Mouse (Mus musculus): ENCODE measurements around the gene Ikzf3.
A peak's percentile ranks its signal among the peaks of the same experiment; 100 is the strongest.

Gene Ikzf3

GRCm38 (mm10) chr11:98568326-98568725 lies 22.5 kb upstream of the Ikzf3 start:
- DNase-seq (ENCODE audit: extremely low spot score), result no peak

DNA sequence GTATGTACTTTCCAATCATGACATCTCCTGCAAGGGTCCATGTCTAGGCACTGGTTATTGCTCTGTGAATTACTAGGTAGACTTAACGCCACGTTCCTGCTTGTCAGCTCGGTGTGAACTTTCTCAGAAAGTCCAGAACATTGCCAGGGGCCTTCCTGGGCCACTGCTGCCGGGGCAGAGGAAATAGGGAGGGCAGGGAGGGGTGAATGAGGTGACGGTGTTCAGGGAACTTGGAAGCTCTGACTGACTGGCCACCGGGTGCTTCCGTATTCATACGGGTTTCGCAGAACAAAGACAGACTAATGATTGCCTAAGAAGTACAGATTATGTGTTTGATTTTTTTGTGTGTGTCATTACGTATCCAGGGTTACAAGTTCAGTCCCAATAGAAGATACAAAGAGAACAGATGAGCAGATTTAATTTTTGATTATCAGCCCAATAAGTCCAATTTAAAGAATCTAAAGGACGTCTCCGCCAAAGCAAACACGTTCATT lies 18.1 kb upstream of the Ikzf3 start:
- DNase-seq (ENCODE audit: extremely low spot score), result no peak

DNA sequence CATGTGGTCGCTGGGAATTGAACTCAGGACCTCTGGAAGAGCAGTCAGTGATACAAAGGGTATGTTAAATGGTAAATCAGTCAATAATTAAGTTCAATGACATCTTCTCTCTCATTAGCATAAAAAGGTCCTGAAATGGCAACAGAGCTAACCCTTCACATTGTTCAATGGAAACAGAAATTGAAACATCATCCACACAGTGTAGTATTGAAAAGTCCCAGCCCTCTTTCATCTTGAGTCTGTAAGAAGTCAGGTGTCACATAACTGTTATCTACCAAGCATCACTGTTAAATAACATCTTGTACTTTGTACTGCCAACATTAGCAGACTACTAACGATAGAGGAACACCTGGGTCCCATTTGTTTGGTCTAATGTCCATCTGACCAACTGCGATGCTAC lies 17.2 kb upstream of the Ikzf3 start:
- DNase-seq (ENCODE audit: extremely low spot score), result no peak

DNA sequence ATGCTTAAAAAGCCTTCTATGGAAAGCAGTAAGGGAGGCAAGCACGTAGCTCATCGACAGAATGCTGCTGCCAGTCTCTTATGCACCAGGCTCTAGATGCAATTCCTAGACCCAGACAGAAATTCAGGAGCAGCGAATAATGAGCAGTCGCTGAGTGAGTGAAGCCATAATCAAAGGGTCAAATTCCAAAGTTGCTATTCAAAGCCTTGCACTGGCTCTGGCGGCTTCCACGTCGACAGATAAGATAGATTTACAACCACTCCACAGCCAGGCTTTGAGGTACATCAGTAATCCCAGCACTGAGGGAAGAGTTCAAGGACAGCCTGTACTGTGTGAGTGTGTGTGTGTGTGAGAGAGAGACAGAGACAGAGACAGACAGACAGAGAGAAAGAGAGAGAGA lies 15.1 kb upstream of the Ikzf3 start:
- no peak for DNase-seq (ENCODE audit: extremely low spot score)

DNA sequence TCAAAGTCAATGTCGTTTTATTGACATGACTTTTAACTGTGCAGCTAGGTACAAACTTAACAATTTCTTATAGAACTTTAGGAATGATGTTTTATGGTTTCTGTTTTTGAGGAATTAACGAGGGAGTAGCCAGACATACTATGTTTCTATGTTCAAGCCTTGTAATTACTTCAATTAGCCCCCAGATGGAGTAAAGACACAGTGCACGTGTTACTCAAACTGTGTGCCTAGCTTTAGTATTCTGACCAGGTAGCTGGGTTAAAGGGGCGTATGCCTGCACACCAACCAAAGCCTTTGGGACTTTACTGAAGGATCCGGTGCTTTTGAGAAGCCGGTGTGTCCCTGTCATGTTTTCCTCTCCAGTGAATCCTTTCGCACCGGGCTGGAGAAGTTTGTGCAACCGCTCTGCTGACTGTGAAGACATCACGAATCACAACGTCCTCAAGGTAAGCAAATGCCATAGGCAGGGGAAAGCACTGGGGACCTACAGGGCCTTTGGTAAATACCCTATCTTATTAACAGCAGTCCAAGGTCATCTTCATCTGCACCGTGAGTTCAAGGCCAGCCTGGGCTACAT lies 9.4 kb upstream of the Ikzf3 start:
- DNase-seq (ENCODE audit: extremely low spot score), result no peak

DNA sequence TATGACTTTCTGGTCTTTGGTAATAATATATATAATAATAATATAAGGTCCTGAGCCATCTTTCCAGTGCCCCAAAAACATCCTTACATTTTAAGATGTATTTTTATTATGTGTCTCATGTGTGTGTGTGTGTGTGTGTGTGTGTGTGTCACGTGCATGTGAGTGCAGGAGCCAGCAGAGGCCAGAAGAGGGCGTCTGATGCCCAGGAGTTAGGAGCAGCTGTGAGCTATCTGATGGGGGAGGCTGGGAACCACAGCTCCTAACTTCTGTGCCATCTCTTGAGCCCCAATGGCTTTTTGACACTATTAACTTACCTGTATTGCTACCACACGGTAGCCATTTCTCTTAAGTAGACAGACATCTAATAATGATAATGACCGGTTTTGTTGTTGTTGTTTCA lies 8.1 kb upstream of the Ikzf3 start:
- no peak for DNase-seq (ENCODE audit: extremely low spot score)

GRCm38 (mm10) chr11:98550975-98551828 lies 5.4 kb upstream of the Ikzf3 start, which contains the start of gene Zpbp2:
Gene Zpbp2 (plus strand): TSS chr11:98551097.
- peak; percentile 94 for DNase-seq (ENCODE audit: extremely low spot score)

DNA sequence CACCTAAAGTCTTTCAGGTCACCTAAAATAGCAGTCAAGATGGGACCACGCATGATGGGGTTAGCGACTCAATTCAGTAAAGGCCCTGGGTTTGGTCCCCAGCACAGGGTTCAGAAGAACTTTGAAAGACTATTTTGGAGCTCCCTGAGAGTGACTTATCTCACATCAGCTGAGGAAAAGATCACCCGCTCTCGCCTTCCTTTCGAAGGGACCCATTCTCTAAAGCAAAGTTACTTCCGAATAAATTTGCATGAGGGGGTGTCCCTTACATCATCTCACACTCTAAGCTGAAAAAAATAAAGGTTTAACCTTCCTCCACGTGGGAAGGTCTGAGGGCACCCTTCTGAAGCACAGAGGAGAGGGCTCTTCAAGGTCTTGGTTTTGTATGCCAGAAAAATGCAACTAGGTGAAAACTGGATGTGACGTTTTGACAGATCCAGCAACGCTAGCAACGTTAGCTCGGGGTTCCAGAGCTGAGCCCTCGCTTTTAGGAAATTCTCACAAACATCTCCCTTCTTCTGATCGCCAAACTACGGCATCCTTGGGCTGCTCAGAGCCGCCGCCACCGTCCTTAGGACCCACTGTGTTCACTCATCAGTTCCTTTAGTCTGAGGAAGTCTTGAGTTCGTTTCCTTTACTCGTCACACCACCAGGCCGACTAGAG lies 4.6 kb upstream of the Ikzf3 start:
- DNase-seq (ENCODE audit: extremely low spot score), result no peak

DNA sequence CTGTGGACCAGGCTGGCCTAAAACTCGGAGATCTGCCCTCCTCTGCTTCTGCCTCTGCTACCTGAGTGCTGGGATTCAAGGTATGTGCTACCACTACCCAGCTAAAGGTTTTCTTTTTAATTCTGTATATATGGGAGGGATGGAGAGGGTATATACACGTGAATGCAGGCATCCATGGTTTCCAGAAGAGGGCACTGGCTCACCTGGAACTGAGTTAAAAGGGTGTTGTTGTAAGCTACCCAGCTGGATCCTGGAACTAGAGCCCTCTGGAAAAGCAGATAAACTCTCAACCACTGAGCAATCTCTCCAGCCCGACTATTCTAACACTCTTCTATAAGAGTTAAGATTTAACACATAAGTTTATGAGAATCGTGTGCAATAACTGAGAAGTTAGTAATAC lies 3.5 kb upstream of the Ikzf3 start:
- no peak for DNase-seq (ENCODE audit: extremely low spot score)

DNA sequence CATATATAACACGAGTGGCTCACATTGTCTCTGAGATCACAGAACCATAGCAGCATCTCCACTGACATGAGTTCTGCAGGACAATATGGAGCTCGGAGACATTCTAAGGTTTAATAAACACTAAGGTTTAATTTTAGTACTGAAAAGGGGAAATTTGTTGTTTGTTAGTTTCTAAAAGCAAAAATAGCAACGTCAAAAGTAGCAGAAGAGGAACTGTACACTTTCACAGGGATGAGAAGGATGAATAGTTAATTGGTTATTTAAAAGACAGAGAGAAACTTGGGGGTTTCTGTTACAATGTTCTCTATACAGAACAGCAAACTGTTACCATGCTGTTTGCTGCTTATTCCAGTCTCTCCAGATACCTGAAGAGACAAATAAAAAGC lies 1.5 kb upstream of the Ikzf3 start:
- DNase-seq (ENCODE audit: extremely low spot score), result no peak

DNA sequence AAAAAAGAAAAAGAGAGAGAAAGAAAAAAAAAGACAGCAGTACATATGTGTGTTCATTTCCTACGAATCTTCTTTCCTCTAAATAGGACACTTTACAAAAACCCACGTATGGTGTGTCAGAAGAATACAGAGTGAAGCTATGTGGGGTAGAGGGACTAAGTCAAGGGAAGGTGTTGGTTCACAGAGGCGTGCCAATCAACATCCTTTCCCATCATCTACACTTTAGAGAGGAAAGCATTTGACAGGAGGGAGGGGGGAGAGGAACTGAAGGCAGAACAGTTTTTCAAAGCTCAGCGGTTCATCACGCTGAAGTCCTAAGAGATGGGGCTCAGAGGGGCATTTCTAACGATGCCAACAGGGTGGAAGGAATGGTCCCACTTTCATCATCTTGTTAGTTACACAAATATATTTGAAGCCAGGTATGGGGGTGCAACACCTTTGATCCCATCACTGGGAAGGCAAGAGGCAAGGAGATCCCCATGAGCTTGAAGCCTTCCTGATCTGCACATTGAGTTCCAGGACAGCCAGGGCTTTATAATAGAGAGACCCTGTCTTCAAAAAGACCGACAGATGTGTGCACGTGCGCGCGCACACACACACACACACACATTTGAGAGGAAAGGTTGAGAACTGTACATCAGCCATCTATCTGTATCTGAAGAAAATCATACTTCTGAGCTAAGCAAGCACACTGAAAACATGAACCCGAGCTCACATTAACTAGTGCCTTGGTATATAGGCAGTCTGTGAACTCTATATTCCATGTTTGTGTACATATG lies 887 bp upstream of the Ikzf3 start:
- DNase-seq (ENCODE audit: extremely low spot score), result no peak

DNA sequence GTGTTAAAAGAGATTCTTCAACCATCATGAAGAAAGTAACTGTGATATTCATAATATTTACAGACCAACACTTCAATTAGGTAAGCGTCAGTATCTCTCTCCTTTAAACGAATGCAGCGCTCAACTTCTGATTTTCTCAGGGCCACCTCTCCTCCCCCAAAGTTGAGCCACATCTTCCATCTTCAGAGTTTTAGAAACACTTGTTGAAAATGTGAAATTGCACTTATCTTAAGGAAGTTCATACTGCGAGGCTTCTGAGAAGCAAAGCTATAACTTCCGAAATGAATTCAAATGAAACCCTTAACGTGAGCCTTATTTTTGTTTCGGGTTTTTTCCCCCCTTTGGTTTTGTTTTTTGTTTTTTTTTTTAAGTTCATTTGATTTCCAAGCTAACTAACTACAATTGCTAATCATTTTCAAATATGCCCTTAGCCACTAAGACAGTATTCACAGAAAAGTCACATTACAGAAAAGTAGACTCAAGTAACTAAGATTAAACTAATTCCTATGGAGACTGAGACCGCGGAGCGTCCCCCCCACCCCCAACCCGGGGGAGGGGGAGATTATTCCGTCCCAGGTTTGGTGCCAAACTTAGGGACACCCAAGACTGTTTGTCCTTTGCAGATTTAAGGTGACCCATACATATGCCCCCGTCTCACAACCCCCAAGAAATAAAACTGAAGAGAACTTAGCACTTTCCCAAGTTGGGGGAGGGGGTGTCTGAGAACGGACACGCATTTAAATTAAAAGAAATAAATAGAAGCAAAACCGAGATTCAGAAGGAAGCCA lies 747 bp downstream of the Ikzf3 start:
- DNase-seq (ENCODE audit: extremely low spot score), result peak; percentile 26

DNA sequence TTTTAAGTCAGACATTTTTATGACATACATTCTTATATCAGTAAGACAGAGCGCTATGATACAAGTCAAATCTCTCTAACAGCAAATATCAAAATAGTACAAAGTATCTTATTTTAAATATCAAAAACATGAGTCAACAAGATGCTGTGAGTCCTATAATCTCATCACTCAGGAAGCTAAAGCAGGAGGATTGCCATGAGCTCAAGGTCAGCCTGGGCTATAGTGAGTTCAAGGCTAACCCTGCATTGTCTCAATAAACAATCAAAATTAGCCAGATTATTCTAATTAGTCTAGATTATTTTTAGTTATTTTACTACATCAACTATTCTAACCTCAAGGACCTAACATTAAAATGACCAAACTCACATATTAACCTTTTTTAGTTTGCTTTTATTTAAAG lies 2.4 kb downstream of the Ikzf3 start:
- DNase-seq (ENCODE audit: extremely low spot score), result no peak

DNA sequence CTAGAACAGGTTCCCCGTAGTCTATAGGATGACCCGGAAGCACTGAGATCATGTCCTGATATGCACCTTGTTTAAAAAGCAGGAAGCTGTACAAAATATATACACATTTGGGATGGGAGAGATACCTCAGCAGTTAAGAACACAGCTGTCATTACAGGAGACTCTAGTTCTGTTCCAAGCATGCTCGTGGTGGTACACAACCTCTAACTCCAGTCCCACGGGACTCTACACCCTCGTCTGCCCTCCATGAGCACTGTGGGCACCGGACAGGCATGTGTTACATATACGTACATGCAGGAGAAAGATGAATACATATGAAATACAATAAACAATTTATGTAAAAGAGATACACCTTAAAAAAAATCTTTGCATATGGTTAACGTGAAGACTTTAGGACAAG lies 3.3 kb downstream of the Ikzf3 start:
- no peak for DNase-seq (ENCODE audit: extremely low spot score)

GRCm38 (mm10) chr11:98540319-98540718 lies 5.5 kb downstream of the Ikzf3 start:
- no peak for DNase-seq (ENCODE audit: extremely low spot score)

GRCm38 (mm10) chr11:98537480-98538034 lies 8.3 kb downstream of the Ikzf3 start:
- no peak for DNase-seq (ENCODE audit: extremely low spot score)

DNA sequence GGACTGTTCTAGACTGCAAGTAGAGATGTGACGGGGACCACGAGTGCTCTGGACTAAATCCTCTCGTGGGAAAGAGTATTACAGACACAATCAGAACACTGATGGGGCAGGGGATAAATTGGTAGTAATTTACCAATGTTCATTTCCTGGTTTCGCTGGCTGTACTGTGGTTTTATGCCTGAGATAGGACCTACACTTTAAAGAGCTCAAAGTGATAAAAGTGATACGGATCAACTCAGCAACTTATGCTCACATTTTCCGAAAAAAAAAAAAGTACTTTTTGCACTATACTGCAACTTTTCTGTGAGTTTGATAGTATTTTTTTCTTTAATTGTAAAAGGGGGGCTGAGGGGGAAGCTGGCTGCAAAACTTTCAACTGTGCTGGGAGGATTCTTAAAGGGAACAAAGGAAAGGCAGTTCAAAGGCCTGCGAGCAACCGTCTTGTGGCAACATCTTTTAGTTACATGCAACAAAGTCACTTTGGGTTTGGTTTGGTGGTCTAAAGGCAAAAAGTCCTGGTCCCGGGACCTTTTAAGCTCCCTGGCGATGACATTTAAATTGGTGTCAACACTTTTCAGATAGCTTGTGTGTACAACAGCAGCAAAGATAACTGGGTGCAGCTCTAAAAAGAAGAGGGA lies 18.9 kb downstream of the Ikzf3 start:
- no peak for DNase-seq (ENCODE audit: extremely low spot score)

- no peak for DNase-seq (ENCODE audit: extremely low spot score)
Observed at GRCm38 (mm10) chr11:98525140-98525539, 20.7 kb downstream of the Ikzf3 start.

GRCm38 (mm10) chr11:98520468-98520867 lies 25.4 kb downstream of the Ikzf3 start:
- no peak for DNase-seq (ENCODE audit: extremely low spot score)

DNA sequence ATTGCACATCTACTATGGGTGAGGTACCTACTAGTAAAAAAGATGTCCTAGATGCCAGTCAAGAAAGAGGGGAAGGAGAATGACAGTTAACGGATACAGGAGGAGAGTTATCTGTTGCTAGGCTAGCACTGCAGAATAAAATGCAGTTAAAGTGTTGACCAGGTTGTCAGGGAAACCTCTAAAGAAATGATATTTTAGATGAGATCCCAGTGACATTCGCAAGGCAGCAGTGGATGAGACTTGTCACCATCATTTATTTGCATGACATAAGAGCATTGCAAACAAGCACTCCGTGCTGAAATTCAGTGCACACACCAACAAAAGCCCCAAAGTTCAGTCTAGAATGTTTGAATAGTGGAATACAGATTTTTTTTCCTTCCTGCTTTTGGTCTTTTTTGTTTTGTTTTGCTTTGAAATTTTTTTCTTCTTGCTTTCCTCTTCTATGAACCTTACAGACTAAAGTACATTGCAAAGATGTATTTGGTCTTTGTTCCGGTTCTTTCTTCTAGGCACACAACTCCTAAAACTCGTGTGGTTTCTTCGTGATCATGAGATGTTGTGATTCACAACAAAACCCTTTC lies 32.4 kb downstream of the Ikzf3 start:
- no peak for DNase-seq (ENCODE audit: extremely low spot score)
